Mouse (Mus musculus) bone marrow macrophage, adult 2 months (primary cell): ENCODE results near the gene Tax1bp1.
A peak's percentile ranks its signal among the peaks of the same experiment; 100 is the strongest.
"Not testable (repeated sequence)": the region's sequence is repeated elsewhere in the genome, so short reads cannot be mapped to it uniquely, and the experiment has no call there.

Source experiments
- CTCF ChIP-seq: IDR thresholded peaks from 2 replicates; pipeline ENCODE4 v1.5.1; 2012; ENCODE audit warnings: low read depth, mild to moderate bottlenecking, low read length, moderate library complexity
- POLR2A ChIP-seq: IDR thresholded peaks from 2 replicates; pipeline ENCODE4 v1.6.1; 2012; ENCODE audit warnings: mild to moderate bottlenecking, low read depth, low read length, borderline replicate concordance

GRCm38 (mm10) chr6:52669878-52670277 lies 43.7 kb upstream of the Tax1bp1 start:
- peak; percentile 42 for TF ChIP-seq CTCF
- not testable (repeated sequence) for TF ChIP-seq POLR2A
